Mouse (Mus musculus): Measurements from ENCODE around the gene Cant1.

Gene Cant1

DNA sequence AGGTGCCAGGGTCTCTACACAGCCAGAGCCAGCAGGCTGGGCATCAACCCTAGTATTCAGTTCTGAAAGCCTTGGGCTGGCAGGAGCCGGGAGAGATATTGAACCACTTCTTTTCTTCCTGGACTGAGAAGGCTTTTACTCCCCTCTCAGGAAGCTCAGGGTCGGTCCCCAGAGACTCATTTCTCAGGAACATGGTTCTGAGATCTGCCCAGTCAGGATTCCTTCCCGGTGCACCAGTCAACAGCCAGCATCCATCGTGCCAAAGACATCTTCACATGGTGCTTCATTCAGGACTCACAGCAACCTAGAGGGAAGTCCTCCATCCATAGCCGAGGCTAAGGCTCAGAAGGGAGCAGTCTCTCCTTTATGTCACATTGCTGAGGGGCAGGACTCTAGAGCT, 44.4 kb downstream of the Cant1 start:
- no peak for DNase-seq (ENCODE audit: low spot score in 2 of 2)

DNA sequence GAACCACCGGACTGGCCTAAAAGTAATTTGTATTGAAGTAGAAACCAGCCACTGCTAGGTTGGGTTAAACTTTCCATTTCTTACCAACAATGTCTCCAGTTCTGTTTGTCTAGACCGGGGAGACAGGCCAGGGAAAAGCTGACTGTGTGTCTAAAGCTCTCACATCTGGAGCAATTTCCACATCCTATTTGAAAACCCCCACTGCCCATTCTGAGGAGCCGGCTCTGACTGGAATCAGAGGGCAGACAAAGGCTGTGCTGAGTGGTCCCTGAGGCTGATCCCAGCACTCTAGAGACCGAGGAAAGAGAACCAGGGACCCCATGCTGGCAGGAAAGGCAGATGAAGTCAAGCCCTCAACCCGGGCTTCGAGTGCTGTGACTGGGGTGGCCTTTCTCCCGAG, 46.2 kb downstream of the Cant1 start:
- no peak for DNase-seq (ENCODE audit: low spot score in 2 of 2)

DNA sequence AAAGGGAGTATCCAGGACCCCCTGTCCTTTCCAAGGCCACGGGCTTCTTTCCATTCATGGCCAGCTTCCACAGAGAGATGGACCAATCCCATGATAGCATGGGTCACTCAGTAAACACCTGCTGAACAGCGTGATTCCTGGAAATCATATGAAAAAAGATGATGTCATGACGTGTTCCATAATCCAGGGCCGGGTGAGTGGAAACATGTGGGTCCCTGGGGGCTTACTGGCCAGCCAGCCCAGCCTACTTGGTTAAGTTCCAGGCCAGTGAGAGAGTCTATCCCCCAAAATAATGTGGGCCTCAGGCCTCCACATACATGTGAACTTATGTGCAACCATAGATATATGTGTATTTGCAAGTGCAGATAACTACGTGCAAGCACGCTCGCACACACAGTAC, 47.0 kb downstream of the Cant1 start:
- DNase-seq (ENCODE audit: low spot score in 2 of 2): no peak

DNA sequence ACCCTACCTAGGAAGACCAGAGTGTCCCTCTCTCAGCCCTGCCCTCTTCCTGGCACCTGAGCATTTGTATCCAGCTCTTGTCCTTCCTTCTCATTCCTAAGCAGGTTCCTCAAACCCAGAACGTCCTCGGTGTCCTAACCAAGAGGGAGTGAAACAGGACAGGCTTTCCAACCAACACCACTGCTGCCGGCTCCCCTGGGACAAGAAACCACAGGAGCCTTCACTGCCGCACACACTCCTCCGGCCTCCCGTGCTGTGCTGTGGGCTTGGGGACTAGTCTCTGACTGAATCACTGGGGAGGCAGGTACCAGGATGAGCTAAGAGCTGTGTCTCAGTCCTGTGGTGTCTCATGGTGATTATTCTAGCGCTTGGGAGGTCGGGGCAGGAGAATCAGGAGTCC, 49.2 kb downstream of the Cant1 start:
- DNase-seq (ENCODE audit: low spot score in 2 of 2): no peak

DNA sequence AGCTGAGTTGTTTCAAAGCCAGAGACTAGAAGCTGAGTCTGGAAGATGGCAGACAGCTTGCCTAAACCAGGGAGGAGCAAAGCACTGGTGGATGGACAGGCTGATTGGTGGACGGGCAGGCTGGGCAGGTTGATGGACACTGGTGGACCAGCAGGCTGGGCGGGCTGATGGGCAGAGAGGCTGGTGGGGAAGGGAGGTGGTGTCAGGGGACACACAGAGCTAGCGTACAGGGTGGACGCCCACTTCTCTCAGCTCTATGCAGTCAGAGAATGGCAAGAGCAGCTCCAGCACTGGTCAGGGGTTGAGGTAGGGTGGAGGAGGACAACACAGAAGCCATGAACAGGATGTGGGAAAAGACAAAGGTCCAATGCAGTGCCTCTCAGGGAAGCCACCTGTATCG, 49.6 kb downstream of the Cant1 start:
- no peak for DNase-seq (ENCODE audit: low spot score in 2 of 2)

DNA sequence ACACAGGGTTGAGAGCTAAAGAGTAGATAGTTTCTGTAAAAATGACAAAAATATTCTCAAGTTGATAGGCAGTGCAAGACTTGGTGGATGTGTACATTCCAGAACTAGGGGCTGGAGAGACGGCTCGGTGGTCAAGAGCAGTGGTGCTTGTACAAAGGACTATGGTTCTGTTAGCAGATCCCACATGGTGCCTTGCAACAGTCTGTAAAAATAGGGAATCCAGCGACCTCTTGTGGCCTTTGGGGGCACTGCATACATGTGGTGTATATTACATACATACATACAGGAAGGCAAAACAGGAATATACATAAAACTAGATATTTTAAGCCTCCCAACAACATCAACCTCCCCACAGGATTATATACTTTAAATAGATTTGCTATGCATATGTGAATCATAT, 50.6 kb downstream of the Cant1 start:
- no peak for DNase-seq (ENCODE audit: low spot score in 2 of 2)

DNA sequence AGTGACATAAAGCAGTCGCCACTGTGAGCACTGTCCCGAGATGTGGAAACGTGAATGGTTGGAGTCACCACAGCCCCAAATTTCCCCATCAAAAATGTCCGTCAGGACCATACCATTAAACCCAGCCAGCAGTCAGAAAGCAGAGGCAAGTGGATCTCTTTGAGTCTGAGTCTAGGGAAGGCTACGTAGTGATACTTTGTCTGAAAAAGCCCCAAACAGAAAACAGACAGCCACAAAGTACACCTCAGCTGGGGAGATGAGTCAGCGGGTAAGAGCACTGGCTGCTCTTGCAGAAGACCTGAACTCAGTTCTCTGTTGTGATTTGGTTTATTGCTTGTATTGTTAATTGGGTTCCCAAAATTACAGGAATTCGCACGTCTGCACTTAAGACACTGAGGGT, 52.3 kb downstream of the Cant1 start:
- DNase-seq (ENCODE audit: low spot score in 2 of 2): no peak

DNA sequence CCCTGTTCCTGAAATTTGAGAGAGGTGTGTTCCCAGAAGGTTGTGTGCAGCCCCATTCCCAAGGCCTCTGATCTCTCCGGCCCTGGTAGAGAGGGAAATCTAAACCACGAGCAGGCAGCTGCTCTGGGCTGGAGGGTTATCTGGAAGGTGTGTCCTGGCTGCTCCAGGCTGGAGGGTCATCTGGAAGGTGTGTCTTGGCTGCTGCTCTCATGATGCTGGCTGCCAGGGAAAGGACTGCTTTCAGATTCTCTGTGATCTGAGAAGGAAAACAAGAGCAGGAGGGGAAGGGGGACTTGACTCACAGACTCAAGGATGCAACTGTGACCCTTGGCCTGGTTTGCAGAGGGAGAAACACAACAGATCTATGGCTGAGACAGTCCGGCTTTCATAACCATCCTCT, 52.8 kb downstream of the Cant1 start:
- no peak for DNase-seq (ENCODE audit: low spot score in 2 of 2)

DNA sequence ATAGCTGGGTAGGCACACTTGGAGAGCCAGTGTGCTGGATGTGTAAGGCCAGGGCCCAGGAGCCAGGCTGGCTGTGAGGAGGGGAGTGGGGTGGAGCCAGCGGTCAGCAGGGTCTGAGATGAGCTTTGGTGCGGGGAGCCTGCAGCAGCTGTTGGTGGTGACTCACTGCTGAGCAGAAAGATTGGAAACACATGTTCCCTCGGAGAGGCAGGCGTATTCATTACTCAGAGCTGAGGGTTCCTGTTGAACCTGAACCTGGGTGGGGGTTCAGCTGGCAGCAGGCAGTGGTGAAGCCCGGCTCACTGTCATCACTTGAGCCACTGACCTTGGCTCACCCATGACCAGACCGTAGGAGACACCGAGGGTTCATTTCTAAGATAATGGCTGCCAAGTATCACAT, 53.7 kb downstream of the Cant1 start:
- no peak for DNase-seq (ENCODE audit: low spot score in 2 of 2)

DNA sequence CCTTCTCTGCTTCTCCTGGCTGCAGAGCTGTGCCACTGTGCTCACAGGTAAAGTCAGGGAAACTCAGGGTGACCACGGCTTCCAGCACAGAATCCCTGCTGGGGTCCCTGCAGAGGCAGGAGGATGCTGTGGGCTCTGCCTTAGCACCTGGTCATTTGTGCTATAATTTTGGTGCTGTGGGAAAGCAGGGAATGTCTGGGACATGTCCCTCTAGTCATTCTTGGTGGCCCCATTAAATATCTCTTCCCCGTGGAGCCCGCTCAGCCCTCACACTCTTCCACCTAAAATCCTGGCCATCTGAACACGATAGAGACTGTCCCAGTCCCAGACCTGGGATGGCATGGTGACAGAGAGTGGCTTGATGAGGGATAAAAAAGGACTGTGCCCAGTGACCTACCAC, 54.9 kb downstream of the Cant1 start:
- no peak for DNase-seq (ENCODE audit: low spot score in 2 of 2)

DNA sequence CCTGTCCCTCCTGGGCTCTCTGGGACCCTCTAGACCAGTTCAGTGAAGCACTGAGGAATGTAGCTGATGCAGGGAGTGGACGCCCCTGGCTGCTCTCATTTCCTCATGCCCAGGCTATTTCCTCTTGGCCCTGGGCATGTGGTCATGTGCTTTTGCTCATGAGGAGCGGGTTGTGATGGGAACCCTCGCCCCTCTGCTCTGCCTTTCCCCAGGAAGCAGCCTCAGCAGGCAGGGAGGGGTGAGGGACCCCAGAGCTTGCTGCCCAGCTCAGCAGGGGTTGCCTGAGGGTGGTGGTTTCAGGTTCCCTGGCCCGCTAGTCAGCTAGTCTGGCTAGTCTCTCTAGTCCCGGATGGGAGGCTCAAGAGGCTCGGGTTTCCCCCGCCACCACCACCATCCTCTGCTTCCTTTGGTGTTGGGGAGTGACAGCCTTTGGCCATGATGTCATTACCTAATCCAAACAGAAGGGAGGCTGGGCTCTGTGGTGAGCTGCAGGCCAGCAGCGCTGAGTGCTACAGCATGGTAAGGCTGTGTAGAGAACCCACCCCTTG, 55.8 kb downstream of the Cant1 start:
- peak in 1 of 2 experiments; percentile 29 for DNase-seq (ENCODE audit: low spot score in 2 of 2)

DNA sequence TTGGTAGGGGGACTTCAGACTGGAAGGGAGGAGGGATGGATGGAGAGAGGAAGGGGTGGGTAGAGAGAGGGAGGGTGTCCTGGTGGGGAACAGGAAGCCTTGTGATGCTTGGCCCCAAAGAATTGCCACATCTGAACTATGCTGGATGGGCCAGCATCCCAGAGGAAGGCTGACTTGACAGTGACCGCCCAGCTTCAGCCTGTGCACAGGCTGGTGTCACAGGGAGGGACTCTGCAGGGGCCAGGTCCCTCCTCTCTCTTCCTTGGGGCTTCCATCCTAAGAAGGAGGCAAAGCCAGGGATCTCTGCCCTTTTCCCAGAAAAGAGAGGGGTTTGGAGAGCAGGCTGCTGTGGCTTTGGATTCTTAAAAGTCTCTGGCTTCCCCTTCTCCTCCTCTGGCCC, 56.4 kb downstream of the Cant1 start:
- DNase-seq (ENCODE audit: low spot score in 2 of 2): no peak

DNA sequence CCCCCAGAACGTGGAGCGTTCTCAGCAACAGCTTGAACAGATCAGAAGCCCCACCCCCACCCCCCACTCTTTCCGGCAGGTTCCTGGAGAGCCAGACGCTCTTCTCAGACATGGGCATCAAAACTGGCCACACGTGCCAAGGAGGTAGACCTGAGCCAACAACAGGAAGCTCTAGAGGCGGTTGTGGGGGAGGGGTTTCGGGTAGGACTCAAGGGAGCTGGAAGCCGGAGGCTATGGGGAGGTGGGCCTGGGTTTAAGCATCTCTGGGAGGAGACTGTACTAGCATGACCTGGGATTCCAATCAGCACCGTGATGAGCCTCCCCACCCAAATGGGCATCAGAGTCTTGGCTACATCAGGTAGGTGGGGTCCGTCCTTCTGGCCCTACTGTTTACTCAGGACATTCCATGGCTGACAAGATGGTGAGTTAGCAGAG, 58.0 kb downstream of the Cant1 start:
- no peak for DNase-seq (ENCODE audit: low spot score in 2 of 2)

DNA sequence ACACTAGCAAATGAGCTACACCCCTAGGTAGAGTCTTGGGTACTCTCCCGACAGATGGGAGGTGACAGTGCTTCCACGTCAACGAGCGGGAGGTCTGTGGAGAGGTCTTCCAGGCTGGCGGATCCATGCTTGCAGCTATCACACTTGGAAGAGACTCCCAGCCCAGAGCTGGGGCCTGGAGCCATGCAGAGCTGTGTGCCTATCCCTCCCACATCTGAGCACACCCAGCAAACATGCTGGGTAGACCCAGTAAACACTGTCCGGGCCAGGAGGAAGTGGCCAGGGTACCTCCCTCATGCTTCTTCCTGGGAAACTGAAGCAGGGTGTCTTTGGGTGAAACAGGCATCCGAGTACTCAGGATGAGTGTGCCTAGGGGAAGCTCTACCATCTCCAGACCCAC, 58.4 kb downstream of the Cant1 start:
- DNase-seq (ENCODE audit: low spot score in 2 of 2): no peak
